Mouse (Mus musculus): ENCODE data around the gene B3gnt7. TPM values are rescaled to one million over a fixed set of nuclear protein-coding genes. Genes with fewer than 3 reads are reported as not detected.

Gene B3gnt7
- polyA plus RNA-seq, 1 experiment from 2014 or later: 5.5 TPM

- Histone ChIP-seq H3K27me3 (no peaks in the 10 kb centered on the region), H3K9ac (no peak overlapping the region), H3K36me3 (peaks cover 57% of the 10 kb centered on the region), H3K27ac (replicated peaks) (no peak overlapping the region), H3K4me3 (replicated peaks) (no peak overlapping the region), H3K4me1 (no peaks in the 10 kb centered on the region), H3K9me3 (replicated peaks) (no peaks in the 10 kb centered on the region), H3K4me2 (replicated peaks) (no peak overlapping the region)
- 85% methylated on average over 3 of the region's 3 CpGs for WGBS
- ATAC-seq (ENCODE audit: insufficient number of reproducible peaks, low FRiP score, low TSS enrichment, low read depth): no peak
Observed at GRCm38 (mm10) chr1:86346851-86347715, 44.5 kb downstream of the B3gnt7 start.

GRCm38 (mm10) chr1:86347716-86348045 lies 45.0 kb downstream of the B3gnt7 start:
- H3K4me1 ChIP-seq: no peaks in the 10 kb centered on the region
- no peaks in the 10 kb centered on the region for H3K27me3 ChIP-seq
- no peaks in the 10 kb centered on the region for H3K9me3 ChIP-seq (replicated peaks)
- H3K27ac ChIP-seq (replicated peaks): no peak overlapping the region
- no peak overlapping the region for H3K4me3 ChIP-seq (replicated peaks)
- 38% methylated on average over 1 of the region's 1 CpGs for WGBS
- H3K36me3 ChIP-seq: peaks cover 62% of the 10 kb centered on the region
- H3K4me2 ChIP-seq (replicated peaks): no peak overlapping the region
- ATAC-seq (ENCODE audit: insufficient number of reproducible peaks, low FRiP score, low TSS enrichment, low read depth): no peak
- H3K9ac ChIP-seq: no peak overlapping the region

- no peak overlapping the region for H3K27ac ChIP-seq (replicated peaks)
- no peak overlapping the region for H3K4me3 ChIP-seq (replicated peaks)
- no peaks in the 10 kb centered on the region for H3K9me3 ChIP-seq (replicated peaks)
- no peaks in the 10 kb centered on the region for H3K27me3 ChIP-seq
- no peak overlapping the region for H3K9ac ChIP-seq
- peaks cover 65% of the 10 kb centered on the region for H3K36me3 ChIP-seq
- WGBS: 79% methylated on average over 1 of the region's 1 CpGs
- no peaks in the 10 kb centered on the region for H3K4me1 ChIP-seq
- no peak for ATAC-seq (ENCODE audit: insufficient number of reproducible peaks, low FRiP score, low TSS enrichment, low read depth)
- no peak overlapping the region for H3K4me2 ChIP-seq (replicated peaks)
Observed at GRCm38 (mm10) chr1:86348083-86348482, 45.5 kb downstream of the B3gnt7 start.

GRCm38 (mm10) chr1:86348801-86349200 lies 46.2 kb downstream of the B3gnt7 start:
- Histone ChIP-seq H3K9me3 (replicated peaks) (no peaks in the 10 kb centered on the region), H3K36me3 (peaks cover 72% of the 10 kb centered on the region), H3K4me3 (replicated peaks) (no peak overlapping the region), H3K27ac (replicated peaks) (no peak overlapping the region), H3K27me3 (no peaks in the 10 kb centered on the region), H3K4me2 (replicated peaks) (no peak overlapping the region), H3K4me1 (no peaks in the 10 kb centered on the region), H3K9ac (no peak overlapping the region)
- no peak for ATAC-seq (ENCODE audit: insufficient number of reproducible peaks, low FRiP score, low TSS enrichment, low read depth)
- 81% methylated on average over 4 of the region's 4 CpGs for WGBS

- no peak for ATAC-seq (ENCODE audit: insufficient number of reproducible peaks, low FRiP score, low TSS enrichment, low read depth)
- Histone ChIP-seq H3K9me3 (replicated peaks) (no peaks in the 10 kb centered on the region), H3K4me3 (replicated peaks) (no peak overlapping the region), H3K9ac (no peak overlapping the region), H3K4me1 (no peaks in the 10 kb centered on the region), H3K36me3 (peaks cover 76% of the 10 kb centered on the region), H3K27me3 (no peaks in the 10 kb centered on the region), H3K4me2 (replicated peaks) (no peak overlapping the region), H3K27ac (replicated peaks) (no peak overlapping the region)
- WGBS: 96% methylated on average over 3 of the region's 3 CpGs
Observed at GRCm38 (mm10) chr1:86349201-86349600, 46.6 kb downstream of the B3gnt7 start.

- Histone ChIP-seq H3K4me2 (replicated peaks) (no peak overlapping the region), H3K27ac (replicated peaks) (no peak overlapping the region), H3K27me3 (no peaks in the 10 kb centered on the region), H3K9me3 (replicated peaks) (no peaks in the 10 kb centered on the region), H3K4me3 (replicated peaks) (no peak overlapping the region), H3K9ac (no peak overlapping the region), H3K4me1 (no peaks in the 10 kb centered on the region), H3K36me3 (peaks cover 81% of the 10 kb centered on the region)
- no peak for ATAC-seq (ENCODE audit: insufficient number of reproducible peaks, low FRiP score, low TSS enrichment, low read depth)
- 93% methylated on average over 1 of the region's 1 CpGs for WGBS
Observed at GRCm38 (mm10) chr1:86349696-86350095, 47.1 kb downstream of the B3gnt7 start.

- H3K9ac ChIP-seq: no peak overlapping the region
- peaks cover 89% of the 10 kb centered on the region for H3K36me3 ChIP-seq
- no peak for ATAC-seq (ENCODE audit: insufficient number of reproducible peaks, low FRiP score, low TSS enrichment, low read depth)
Observed at GRCm38 (mm10) chr1:86350576-86350975, 47.9 kb downstream of the B3gnt7 start.

GRCm38 (mm10) chr1:86354186-86354585 lies 51.6 kb downstream of the B3gnt7 start:
- H3K36me3 ChIP-seq: peaks cover 81% of the 10 kb centered on the region
- H3K4me2 ChIP-seq (replicated peaks): no peak overlapping the region
- no peaks in the 10 kb centered on the region for H3K9me3 ChIP-seq (replicated peaks)
- WGBS: 78% methylated on average over 2 of the region's 2 CpGs
- no peak for ATAC-seq (ENCODE audit: insufficient number of reproducible peaks, low FRiP score, low TSS enrichment, low read depth)
- no peak overlapping the region for H3K4me3 ChIP-seq (replicated peaks)
- H3K27ac ChIP-seq (replicated peaks): no peak overlapping the region
- no peaks in the 10 kb centered on the region for H3K27me3 ChIP-seq
- H3K9ac ChIP-seq: no peak overlapping the region
- peaks cover 3% of the 10 kb centered on the region; the same call in 1 of the 2 replicates for H3K4me1 ChIP-seq

More at GRCm38 (mm10) chr1:86350576-86350975, 47.9 kb downstream of the B3gnt7 start:
- no peaks in the 10 kb centered on the region for H3K27me3 ChIP-seq
- no peaks in the 10 kb centered on the region for H3K9me3 ChIP-seq (replicated peaks)
- H3K4me2 ChIP-seq (replicated peaks): no peak overlapping the region
- WGBS: 78% methylated on average over 8 of the region's 8 CpGs
- H3K4me1 ChIP-seq: no peaks in the 10 kb centered on the region
- no peak overlapping the region for H3K4me3 ChIP-seq (replicated peaks)
- no peak overlapping the region for H3K27ac ChIP-seq (replicated peaks)

Small RNA genes lying within 50 kb of the gene (microRNA-seq; reads per million reads assigned to microRNA genes)
- gene mmu-mir-3535 (ENCODE audit: borderline number of aligned reads): 32.4 reads per million, percentile 41 among the genes with 10 or more reads in this experiment

Other genes starting within 250 kb of the B3gnt7 start
- gene Psmd1, start 238.4 kb upstream of the B3gnt7 start, polyA plus RNA-seq (2015; fragmentation: Nextera tagmentation; extraction: Ambion mirVana): 146 and 149 TPM in 2 replicates
- gene Htr2b, start 190.9 kb upstream of the B3gnt7 start, polyA plus RNA-seq (2015; fragmentation: Nextera tagmentation; extraction: Ambion mirVana): 0.89 and 1.4 TPM in 2 replicates
- gene Gm21972, start 169.2 kb upstream of the B3gnt7 start, polyA plus RNA-seq (2015; fragmentation: Nextera tagmentation; extraction: Ambion mirVana): 0.51 TPM in 1 of 2 replicates, not detected in the other
- gene Armc9, start 148.1 kb upstream of the B3gnt7 start, polyA plus RNA-seq (2015; fragmentation: Nextera tagmentation; extraction: Ambion mirVana): 22.5 and 25.4 TPM in 2 replicates
- gene Ncl, start 56.6 kb downstream of the B3gnt7 start, polyA plus RNA-seq (2015; fragmentation: Nextera tagmentation; extraction: Ambion mirVana): 362 and 366 TPM in 2 replicates
- gene Nmur1, start 123.4 kb downstream of the B3gnt7 start, polyA plus RNA-seq (2015; fragmentation: Nextera tagmentation; extraction: Ambion mirVana): not detected in 2 replicates
- gene Tex44, start 123.5 kb downstream of the B3gnt7 start, polyA plus RNA-seq (2015; fragmentation: Nextera tagmentation; extraction: Ambion mirVana): not detected in 2 replicates
- 1,945 and 2,079 TPM in 2 replicates for gene Ptma, start 223.9 kb downstream of the B3gnt7 start, polyA plus RNA-seq (2015; fragmentation: Nextera tagmentation; extraction: Ambion mirVana)

Data from embryonic facial prominence, embryonic 15.5 days (tissue).